Mouse (Mus musculus) urinary bladder, adult 18-20 months (tissue): ENCODE data around the gene Med14.

Experiments
- DNase-seq, 2 experiments: peaks; one replicate each; pipeline ENCODE4 v3.0.0; 2022; ENCODE audit warnings: low spot score in 2 of 2, mixed read lengths in 2 of 2

Med14 gene

DNA sequence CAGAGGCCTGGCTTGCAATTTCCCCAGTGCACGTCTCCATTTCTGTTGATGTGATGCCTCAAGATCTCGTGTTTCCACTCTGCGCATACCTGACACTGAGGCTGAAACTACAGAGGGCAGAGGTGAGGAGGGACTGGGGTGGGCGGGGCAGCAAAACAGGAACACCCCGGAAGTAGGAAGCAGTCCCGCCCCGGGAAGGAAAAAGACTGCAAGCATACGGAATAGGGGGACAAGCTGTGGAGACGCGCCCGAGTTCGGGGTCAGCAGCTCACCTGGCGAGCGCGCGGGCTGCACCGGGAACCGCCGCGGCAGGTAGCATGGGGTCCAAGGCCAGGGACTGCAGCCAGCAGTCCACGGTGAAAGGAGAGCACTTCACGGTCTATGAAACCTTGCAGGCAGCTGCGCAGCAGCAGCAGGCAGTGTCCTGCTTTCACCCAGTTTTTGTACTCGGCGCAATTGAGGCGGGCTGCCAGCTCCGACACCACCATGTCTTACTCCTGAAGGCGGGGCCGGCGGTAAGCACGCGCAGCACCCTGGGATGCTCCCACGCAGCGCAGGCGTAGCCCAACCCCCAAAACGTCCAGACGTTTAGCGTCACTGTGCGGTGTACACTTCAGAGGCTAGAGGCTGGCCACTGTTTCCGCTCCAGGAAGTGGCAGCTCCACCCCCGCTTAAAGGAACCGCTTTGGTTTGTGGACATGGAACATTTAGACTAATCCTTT, 88.7 kb downstream of the Med14 start, which contains the start of gene 1810030O07Rik:
Gene 1810030O07Rik (minus strand): TSS at position 615 of the 722 bp plus-strand sequence.
- peak; percentile 55 to 87 for DNase-seq

DNA sequence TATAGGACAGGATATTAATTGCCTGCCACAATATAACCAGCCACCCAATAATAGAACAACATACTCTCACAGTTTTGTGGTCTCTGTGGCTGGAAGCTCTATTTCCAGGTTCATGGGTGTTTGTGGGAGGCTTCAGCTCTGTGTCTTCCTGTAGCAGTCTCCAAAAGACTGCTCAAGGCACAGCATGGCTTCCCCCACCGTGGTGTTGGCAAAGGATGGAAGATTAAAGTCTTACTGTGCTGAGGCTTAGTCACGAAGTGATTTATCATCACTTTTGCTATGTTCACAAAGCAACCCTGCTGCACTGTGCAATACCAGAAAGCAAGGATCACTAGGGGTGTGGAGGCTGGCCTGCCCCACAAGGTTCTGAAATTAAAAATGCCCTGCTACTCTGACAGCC, 108.0 kb downstream of the Med14 start:
- no peak for DNase-seq

DNA sequence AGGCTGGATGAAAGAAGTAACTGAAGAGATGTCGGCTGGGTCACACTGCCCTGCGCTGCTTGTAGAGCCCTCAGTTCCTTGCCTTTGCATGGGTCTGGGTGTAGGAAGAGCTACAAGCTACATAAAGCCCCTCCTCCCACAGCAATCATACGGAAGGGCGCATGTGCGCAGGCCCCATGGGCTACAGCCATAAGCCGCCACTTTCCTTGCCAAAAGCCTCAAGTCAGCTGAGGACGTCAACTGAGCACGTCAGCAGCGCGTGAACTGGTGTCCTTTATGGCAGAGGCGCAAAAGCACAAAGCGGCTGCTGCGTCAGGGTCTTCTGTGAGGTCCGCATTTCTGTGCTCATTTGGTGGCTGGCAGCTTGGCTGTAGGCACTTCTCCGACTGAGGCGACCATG, 110.0 kb downstream of the Med14 start:
- DNase-seq: no peak

DNA sequence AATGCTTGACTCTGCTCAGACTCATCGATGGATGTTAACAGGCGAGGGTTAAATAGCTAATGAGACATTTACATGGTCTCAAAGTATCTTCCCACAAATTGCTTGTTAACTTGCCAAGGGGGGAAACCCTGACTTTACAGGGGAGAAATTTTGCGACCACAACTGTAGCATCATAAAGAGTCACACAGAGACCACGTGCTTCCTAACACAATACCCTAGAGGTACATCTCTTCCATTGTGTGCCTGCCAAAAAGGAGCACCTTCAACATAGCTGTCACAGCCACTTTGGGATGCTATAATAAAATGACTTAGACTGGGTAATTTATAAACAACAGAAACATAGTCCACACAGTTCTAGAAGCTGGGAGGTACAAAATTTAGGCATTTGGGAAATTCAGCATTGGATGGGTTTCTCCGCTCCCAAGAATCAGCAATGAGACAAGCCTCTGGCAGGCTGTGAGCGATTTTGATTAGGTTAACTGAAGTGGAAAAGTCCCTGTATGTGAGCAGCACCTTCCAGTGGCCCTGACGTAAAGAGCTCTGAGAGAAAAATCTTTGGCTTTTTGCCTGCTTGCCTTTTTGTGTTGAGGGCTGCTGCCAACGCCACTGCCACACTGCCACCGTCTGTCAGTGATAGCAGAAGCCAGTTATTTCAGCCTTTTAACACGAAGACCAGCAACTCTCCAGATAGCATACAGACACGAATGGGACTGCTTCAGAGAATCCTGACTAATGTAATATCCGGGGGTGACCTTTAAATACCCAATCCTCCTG, 116.2 kb downstream of the Med14 start:
- no peak for DNase-seq

DNA sequence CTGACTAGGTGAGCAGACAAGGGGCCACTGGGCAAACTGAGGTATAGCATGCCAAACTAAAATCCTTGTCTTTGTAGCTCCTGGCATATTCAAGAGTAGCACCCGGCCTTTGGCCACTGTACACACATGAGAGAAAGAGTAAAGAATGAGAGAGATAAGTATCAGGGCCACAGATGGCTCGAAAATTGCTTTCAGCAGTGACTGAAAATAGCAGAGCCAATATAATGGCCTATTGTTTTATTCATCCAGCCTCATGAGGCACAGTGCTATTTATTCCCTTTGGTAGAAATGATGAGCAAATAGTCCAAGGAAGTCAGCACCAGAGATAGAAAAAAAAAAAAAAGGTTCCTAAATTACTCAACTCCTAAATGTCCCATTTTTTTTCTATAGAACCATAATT, 116.9 kb downstream of the Med14 start:
- no peak for DNase-seq
